Mouse (Mus musculus) layer of hippocampus, adult 9-11 months (tissue): ENCODE measurements around the gene Matn3.
"Not testable (repeated sequence)": the region's sequence is repeated elsewhere in the genome, so short reads cannot be mapped to it uniquely, and the experiment has no call there.

ENCODE experiments used
- DNase-seq: peaks from one replicate; pipeline ENCODE4 v3.0.0; 2022

Matn3 gene

GRCm38 (mm10) chr12:8936210-8936609 lies 11.5 kb upstream of the Matn3 start:
- DNase-seq = not testable (repeated sequence)

- no peak for DNase-seq
Observed at GRCm38 (mm10) chr12:8939490-8939889, 8.2 kb upstream of the Matn3 start.

GRCm38 (mm10) chr12:8940011-8941005 lies 7.4 kb upstream of the Matn3 start:
- DNase-seq = no peak

- DNase-seq = no peak
Observed at GRCm38 (mm10) chr12:8941131-8941615, 6.6 kb upstream of the Matn3 start.

- DNase-seq = no peak
Observed at GRCm38 (mm10) chr12:8941699-8942392, 5.9 kb upstream of the Matn3 start.

GRCm38 (mm10) chr12:8947163-8947562 lies 566 bp upstream of the Matn3 start:
- DNase-seq = no peak

- no peak for DNase-seq
Observed at GRCm38 (mm10) chr12:8953136-8953535, 5.4 kb downstream of the Matn3 start.

- DNase-seq = no peak
Observed at GRCm38 (mm10) chr12:8954161-8954561, 6.4 kb downstream of the Matn3 start.

GRCm38 (mm10) chr12:8961607-8962316 lies 14.0 kb downstream of the Matn3 start:
- DNase-seq = no peak

GRCm38 (mm10) chr12:8969828-8970227 lies 22.1 kb downstream of the Matn3 start:
- DNase-seq = no peak

- peak; percentile 91 for DNase-seq
Observed at GRCm38 (mm10) chr12:8973820-8974465, 26.2 kb downstream of the Matn3 start, which contains the start of gene Wdr35. TSS of gene Wdr35 (plus strand) at chr12:8973892.

GRCm38 (mm10) chr12:8975076-8975475 lies 27.3 kb downstream of the Matn3 start:
- DNase-seq = no peak

- DNase-seq = no peak
Observed at GRCm38 (mm10) chr12:8993231-8993630, 45.5 kb downstream of the Matn3 start.

- no peak for DNase-seq
Observed at GRCm38 (mm10) chr12:8998318-8998717, 50.6 kb downstream of the Matn3 start.

GRCm38 (mm10) chr12:9002038-9002648 lies 54.4 kb downstream of the Matn3 start:
- DNase-seq = peak; percentile 41

GRCm38 (mm10) chr12:9007146-9007545 lies 59.4 kb downstream of the Matn3 start:
- DNase-seq = no peak

- DNase-seq = no peak
Observed at GRCm38 (mm10) chr12:9007811-9008210, 60.1 kb downstream of the Matn3 start.

GRCm38 (mm10) chr12:9010311-9010710 lies 62.6 kb downstream of the Matn3 start:
- no peak for DNase-seq

- DNase-seq = no peak
Observed at GRCm38 (mm10) chr12:9016376-9016775, 68.6 kb downstream of the Matn3 start.

- no peak for DNase-seq
Observed at GRCm38 (mm10) chr12:9020431-9020830, 72.7 kb downstream of the Matn3 start.

GRCm38 (mm10) chr12:9020986-9021385 lies 73.3 kb downstream of the Matn3 start:
- no peak for DNase-seq
